Mouse (Mus musculus): Measurements from ENCODE around the gene Pnkd.

- TF ChIP-seq GATA1 (IDR thresholded peaks at IDR 0.05; ENCODE audit: low read length) = no peak
- TF ChIP-seq TAL1 (IDR thresholded peaks at IDR 0.05; ENCODE audit: low read length) = no peak
These were observed 27.9 kb upstream of the Pnkd start for GRCm38 (mm10) chr1:74256782-74257181.
